Mouse (Mus musculus) frontal cortex, postnatal 10 days (tissue): ENCODE measurements around the gene Gxylt2.

Experiments used
- DNase-seq, 2 experiments: peaks; one replicate each; pipeline ENCODE4 v3.0.0; 2022; ENCODE audit warnings: low spot score in 2 of 2, mixed read lengths in 1 of 2

Gene Gxylt2

DNA sequence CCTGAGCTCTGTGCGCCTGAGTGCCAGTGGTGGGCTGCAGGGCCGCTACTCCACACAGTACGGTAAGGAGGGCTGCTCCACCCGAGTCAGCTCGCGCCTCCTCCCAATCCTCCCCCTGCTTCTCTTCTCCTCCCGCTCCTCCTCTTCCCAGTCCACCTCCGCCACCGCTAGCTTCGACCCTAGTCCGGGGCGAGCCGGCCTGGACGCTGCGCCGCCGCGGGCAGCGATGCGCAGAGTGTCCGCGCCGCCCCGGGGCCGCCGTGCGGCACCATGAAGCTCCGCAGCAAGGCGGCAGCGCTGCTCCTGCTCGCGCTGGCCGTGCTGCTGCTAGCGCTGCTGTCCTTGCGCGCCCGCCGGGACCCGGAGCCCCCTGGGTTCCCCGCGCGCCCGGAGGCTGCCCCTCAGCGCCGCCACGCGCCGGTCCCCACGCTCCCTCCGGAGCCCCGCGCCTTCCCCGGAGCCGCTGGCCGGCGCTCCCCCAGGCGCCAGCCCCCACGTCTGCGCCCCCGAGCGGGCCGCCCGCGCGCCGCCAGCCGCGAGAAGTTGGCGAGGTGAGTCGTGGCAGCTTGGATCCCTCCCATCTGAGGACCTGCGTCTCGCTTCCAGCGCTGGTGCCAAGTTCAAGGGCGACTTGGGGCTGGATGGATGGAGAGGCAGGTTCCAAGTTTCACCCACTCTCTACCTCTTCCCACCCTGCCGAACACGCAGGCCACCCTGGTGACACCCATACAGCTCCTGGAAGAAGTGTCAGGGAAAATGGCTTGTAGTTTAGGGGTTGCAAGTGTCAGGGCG, at the start of gene Gxylt2:
Gene Gxylt2 (plus strand): TSS at position 161 of the 792 bp plus-strand sequence.
- DNase-seq = peak in 1 of 2 experiments; percentile 21

- peak; percentile 61 to 63 for DNase-seq
Measured at GRCm38 (mm10) chr6:100660395-100660794, 44.1 kb upstream of the Gxylt2 start.

GRCm38 (mm10) chr6:100662224-100662623, 42.3 kb upstream of the Gxylt2 start:
- no peak for DNase-seq

- no peak for DNase-seq
Measured at GRCm38 (mm10) chr6:100667644-100668043, 36.9 kb upstream of the Gxylt2 start.

DNA sequence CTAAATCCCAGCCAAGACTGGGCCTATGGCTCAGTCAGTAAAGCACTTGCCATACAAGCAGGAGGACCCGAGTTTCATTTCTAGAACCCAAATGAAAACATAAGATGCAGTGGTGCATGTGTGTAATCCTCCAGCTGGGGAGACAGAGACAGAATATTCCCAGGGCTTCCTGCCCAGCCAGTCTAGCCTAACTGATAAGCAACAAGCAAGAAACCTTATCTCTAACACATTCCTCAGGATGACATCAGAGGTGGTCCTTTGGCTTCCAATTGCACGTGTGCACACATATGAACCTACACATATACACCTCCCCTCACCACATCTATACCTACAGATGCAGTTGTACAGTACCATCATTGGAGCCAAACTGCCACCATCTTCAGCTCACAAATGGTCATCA, 35.7 kb upstream of the Gxylt2 start:
- no peak for DNase-seq

DNA sequence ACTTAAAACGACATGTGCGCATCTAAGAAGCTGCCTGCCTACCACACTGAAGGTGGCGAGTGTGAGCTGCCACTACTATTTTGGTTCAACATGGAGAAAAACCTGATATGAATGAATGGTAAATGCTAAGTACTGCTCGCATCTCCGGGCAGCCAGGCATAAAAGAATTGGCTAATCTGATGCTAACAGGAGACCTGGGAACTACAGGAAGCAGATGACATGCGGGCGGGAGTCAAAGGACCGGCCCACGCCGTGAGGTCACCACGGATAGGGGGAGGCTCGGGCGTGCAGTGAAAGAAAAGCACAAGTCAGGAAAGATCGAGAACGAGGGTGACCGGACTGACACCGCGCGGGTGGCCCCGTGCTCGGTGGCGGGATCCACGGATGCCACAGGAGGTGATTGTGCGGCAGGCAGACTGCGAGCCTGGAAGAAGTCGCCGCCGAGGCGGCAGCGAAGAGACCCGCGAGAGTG, 34.1 kb upstream of the Gxylt2 start:
- DNase-seq = peak; percentile 41 to 48

- peak; percentile 72 to 82 for DNase-seq
Measured at GRCm38 (mm10) chr6:100670880-100671344, 33.6 kb upstream of the Gxylt2 start, which contains the start of gene Shq1. Gene Shq1 (minus strand): TSS chr6:100671157.

GRCm38 (mm10) chr6:100671401-100671800, 33.1 kb upstream of the Gxylt2 start:
- no peak for DNase-seq

GRCm38 (mm10) chr6:100674974-100675373, 29.6 kb upstream of the Gxylt2 start:
- DNase-seq = no peak

DNA sequence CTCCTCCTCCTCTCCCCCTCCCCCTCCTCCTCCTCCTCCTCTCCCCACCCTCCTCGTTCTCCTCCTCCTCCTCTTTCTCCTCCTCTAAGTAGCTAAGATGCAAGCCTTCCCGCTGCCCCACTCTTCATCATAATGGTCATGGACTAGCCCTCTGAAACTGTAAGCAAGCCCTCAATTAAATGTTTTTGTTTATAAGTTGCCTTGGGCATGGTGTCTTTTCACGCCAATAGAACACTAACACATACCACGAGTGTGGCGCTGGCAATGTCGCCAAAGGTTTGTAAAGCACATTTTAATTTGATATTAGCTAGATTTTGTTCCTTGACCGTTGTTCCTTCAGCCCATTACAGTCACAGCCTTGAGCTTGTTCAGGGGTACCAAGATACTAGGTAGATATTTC, 28.1 kb upstream of the Gxylt2 start:
- DNase-seq = no peak

- no peak for DNase-seq
Measured at GRCm38 (mm10) chr6:100678636-100679035, 25.9 kb upstream of the Gxylt2 start.

DNA sequence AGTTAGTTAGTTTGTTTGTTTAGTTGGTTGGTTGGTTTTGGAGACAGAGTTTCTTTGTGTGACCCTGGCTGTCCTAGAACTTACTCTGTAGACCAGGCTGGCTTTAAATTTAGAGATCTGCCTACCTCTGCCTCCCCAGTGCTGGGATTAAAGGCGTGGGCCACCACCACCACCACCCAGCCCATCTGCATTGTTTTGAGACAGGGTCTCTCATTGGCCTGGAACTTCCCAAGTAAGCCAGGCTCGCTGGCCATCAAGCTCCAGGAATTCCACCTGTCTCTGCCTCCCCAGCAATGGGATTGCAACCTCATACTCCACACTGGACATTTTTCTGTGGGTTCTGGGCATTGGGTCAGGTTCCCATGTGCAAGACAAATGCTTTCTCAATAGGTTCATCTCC, 18.2 kb upstream of the Gxylt2 start:
- DNase-seq = no peak

GRCm38 (mm10) chr6:100699986-100700385, 4.5 kb upstream of the Gxylt2 start:
- DNase-seq = no peak

DNA sequence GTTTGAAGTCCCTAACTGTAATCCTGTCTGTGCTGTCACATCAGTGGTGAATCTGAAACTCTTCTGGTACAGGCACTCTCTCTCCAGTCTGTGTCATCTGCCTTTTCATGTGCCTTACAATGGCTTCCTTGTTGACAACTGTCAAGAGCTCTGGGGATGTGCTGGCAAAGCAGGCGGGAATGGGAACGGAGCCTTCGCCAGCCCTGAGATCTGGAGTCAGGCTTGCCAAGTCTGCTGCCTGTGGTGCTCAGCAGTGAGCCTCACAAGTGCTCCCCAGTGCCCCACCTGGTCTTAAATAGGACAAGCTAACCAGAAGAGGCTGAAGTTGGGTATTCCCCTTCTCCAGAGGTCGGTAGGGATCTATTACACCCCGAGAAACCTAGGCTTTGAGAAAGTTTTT, 3.8 kb upstream of the Gxylt2 start:
- no peak for DNase-seq

- no peak for DNase-seq
Measured at GRCm38 (mm10) chr6:100704197-100704573, 349 bp upstream of the Gxylt2 start.

DNA sequence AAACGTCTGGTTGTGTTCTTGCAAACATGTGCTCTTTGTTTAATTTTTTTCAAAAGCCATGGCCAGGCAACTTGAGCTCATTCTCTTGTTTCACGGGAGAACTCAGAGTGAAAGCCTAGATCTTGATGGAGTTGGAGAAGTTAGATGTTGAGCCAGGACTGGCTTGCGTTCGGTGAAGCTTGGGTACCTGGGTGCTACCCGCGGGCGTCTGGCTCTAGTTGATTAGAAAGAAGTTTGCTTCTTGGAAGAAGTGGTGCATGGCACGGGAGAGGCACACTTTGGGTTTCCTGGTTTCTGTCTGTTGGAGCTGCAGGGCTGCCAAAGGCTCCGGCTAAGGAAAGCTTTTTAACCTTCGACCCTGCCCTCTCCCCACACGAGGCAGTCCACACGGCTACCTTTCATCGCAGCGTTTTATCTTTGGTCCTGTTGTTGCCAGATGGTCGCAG, 855 bp downstream of the Gxylt2 start:
- no peak for DNase-seq

GRCm38 (mm10) chr6:100706861-100707260, 2.3 kb downstream of the Gxylt2 start:
- no peak for DNase-seq

- DNase-seq = no peak
Measured at GRCm38 (mm10) chr6:100707557-100707956, 3.0 kb downstream of the Gxylt2 start.

GRCm38 (mm10) chr6:100708248-100708647, 3.7 kb downstream of the Gxylt2 start:
- DNase-seq = no peak

DNA sequence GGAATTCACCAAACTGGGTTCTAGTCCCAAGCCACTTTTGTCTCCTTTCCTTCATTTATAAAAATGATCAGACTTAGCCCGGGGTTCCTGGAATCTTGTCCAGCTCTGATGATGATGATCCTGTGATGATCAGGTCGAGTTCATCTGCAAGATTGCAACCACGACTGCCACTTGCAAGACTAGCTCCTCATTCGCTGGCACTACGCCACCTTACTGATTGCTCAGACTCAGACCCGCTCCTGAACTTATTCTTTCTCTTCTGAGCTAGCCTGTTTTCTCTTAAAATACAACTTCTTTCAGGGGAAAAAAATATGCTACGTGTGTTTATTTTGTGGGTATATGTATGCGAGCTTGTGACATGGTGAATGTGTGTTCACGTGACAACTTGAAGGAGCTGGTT, 4.5 kb downstream of the Gxylt2 start:
- no peak for DNase-seq

- peak in 1 of 2 experiments; percentile 29 for DNase-seq
Measured at GRCm38 (mm10) chr6:100709483-100709882, 4.9 kb downstream of the Gxylt2 start.

DNA sequence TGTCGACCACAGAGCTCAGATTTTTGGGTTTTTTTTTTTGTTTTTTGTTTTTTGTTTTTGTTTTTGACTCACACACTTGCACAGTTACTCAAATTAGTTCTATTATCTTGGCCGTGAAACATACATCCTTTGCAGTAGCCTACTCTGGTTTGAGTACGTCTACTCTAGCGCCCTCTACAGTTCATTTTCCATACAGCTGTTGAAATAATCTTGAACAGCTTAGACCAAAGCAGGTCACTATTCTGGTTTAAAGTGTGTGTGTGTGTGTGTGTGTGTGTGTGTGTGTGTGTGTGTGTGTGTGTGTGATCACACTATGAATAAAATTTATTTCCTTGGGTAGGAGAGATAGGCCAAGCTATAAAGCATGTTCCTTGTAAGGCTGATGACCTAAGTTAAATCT, 5.6 kb downstream of the Gxylt2 start:
- DNase-seq = no peak

DNA sequence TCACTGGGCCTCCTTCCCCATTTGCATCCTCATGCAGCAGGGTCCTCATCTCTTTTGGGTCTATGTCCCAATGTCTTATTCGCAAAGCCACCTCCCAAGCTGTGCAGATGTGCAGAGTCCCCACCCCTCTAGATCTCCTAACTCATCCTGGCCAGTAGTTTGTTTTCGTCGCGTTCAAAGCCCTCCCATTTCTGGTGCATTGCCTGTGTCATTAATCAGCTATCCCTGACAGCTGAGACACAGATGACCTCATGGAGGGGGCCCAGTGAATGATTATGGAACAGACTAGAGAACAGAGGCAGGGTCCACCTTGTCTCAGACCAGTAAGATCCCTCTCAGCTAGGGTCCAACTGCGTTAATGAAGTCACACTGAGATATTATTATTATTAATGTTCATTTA, 6.3 kb downstream of the Gxylt2 start:
- no peak for DNase-seq
